Mouse (Mus musculus): ENCODE data around the gene Dach2. TPM values are rescaled to one million over a fixed set of nuclear protein-coding genes. Genes with fewer than 3 reads are reported as not detected.
"Not testable (repeated sequence)": the region's sequence is repeated elsewhere in the genome, so short reads cannot be mapped to it uniquely, and the experiment has no call there.

The Dach2 gene
- polyA plus RNA-seq (2015; fragmentation: Nextera tagmentation; extraction: Ambion mirVana), result 5.2 and 5.5 TPM in 2 replicates

DNA sequence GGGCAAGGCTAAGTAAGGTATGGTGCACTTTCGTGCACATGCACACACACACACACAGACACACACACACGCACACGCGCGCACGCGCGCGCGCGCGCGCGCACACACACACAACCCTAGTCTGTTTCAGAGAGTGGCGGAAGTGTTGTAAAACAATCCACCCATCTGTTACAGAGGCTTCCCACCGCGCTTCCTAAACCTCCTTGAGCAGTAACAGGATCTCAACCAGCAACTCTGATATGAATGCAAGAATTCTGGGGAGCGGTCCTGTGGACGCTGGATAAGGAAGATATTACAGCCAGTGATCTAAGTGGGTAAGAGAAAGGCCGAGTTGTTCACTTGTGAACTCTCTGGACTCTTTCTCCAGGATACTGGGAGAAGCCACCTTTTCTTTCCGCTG lies at the start of gene Dach2:
Dach2 (plus strand) TSS at position 107 of the 400 bp plus-strand sequence.
- H3K4me1 ChIP-seq, result no peaks in the 10 kb centered on the region
- peak within 1 kb of the TSS; percentile 52 for H3K4me3 ChIP-seq
- peak; percentile 29; the same call in 1 of the 2 replicates for ATAC-seq (ENCODE audit: low FRiP score, low read depth)
- no peaks in the 10 kb centered on the region for H3K9me3 ChIP-seq
- peak within 1 kb of the TSS; percentile 70 for H3K4me2 ChIP-seq (replicated peaks)
- H3K36me3 ChIP-seq, result no peaks in the 10 kb centered on the region
- no peaks in the 10 kb centered on the region for H3K27me3 ChIP-seq
- no peak within 1 kb of the TSS; the same call in 1 of the 2 replicates for H3K27ac ChIP-seq
- peak within 1 kb of the TSS; percentile 62 for H3K9ac ChIP-seq
- WGBS, result 20% methylated on average over 21 of the region's 21 CpGs

DNA sequence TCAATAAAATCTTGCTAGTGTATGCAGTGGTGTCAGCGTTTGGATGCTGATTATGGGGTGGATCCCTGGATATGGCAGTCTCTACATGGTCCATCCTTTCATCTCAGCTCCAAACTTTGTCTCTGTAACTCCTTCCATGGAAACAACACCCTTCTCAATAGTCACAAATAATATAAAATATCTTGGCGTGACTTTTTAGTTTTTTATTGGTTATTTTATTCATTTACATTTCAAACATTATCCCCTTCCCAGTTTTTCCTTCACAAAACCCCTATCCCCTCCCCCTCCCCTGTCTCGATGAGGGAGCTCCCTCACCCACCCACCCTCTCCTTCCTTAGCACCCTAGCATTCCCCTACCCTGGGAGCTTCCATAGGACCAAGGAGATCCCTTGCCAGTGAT lies 44.9 kb upstream of the Dach2 start:
- H3K27me3 ChIP-seq; H3K4me1 ChIP-seq; H3K27ac ChIP-seq; H3K36me3 ChIP-seq; H3K4me3 ChIP-seq; ATAC-seq (ENCODE audit: low FRiP score, low read depth); H3K9ac ChIP-seq; H3K4me2 ChIP-seq (replicated peaks); H3K9me3 ChIP-seq: not testable (repeated sequence)
- whole genome bisulfite sequencing, result 76% methylated on average over 2 of the region's 3 CpGs

DNA sequence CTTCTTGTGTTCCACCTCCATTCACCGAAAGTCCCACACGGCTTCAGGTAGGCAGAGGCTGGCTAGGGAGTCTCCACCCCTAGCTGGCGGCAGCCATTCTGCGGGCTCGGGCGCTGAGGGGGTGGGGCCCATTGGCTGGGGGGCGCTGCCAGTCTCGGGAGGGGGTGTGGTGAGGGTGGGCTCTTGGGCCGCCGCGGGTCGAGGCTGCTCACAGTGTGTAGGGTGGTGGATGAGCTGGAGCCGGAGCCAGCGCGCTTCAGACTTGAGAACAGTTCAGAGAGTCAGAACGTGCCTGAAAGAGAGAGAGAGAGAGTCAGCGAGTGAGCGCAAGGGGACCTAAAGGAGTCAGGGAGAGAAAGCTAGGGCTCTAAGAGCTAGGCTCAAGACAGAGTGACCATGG lies 721 bp downstream of the Dach2 start:
- ATAC-seq (ENCODE audit: low FRiP score, low read depth), result peak; percentile 99
- H3K9ac ChIP-seq, result peak overlapping the region; percentile 62
- H3K4me1 ChIP-seq, result no peaks in the 10 kb centered on the region
- H3K36me3 ChIP-seq, result no peaks in the 10 kb centered on the region
- H3K9me3 ChIP-seq, result no peaks in the 10 kb centered on the region
- 9% methylated on average over 18 of the region's 18 CpGs for WGBS
- H3K27ac ChIP-seq, result no peak overlapping the region
- H3K4me3 ChIP-seq, result peak overlapping the region; percentile 52
- peak overlapping the region; percentile 70 for H3K4me2 ChIP-seq (replicated peaks)
- H3K27me3 ChIP-seq, result no peaks in the 10 kb centered on the region

DNA sequence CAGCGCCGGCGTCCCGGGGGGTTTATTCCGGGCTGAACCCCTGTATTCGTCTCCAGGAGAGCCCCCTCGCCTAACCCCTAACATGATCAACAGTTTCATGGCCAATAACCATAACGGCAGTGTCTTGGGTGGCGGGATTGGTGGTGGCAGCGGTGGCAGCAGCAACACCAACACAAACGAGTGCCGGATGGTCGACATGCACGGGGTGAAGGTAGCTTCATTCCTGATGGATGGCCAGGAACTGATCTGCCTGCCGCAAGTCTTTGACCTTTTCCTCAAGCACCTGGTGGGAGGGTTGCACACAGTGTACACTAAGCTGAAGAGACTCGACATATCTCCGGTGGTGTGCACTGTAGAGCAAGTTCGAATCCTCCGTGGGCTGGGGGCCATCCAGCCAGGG lies 1.2 kb downstream of the Dach2 start:
- Histone ChIP-seq H3K36me3 (no peaks in the 10 kb centered on the region), H3K27me3 (no peaks in the 10 kb centered on the region), H3K4me1 (no peaks in the 10 kb centered on the region), H3K4me2 (replicated peaks) (peak overlapping the region; percentile 70), H3K9me3 (no peaks in the 10 kb centered on the region), H3K4me3 (peak overlapping the region; percentile 52), H3K9ac (peak overlapping the region; percentile 62), H3K27ac (no peak overlapping the region)
- WGBS, result 16% methylated on average over 19 of the region's 19 CpGs
- no peak for ATAC-seq (ENCODE audit: low FRiP score, low read depth)

- H3K4me2 ChIP-seq (replicated peaks), result no peak overlapping the region
- no peak overlapping the region for H3K9ac ChIP-seq
- no peaks in the 10 kb centered on the region for H3K9me3 ChIP-seq
- WGBS, result 58% methylated on average over 4 of the region's 4 CpGs
- no peaks in the 10 kb centered on the region for H3K27me3 ChIP-seq
- no peak overlapping the region for H3K4me3 ChIP-seq
- no peak for ATAC-seq (ENCODE audit: low FRiP score, low read depth)
- H3K4me1 ChIP-seq, result no peaks in the 10 kb centered on the region
- H3K36me3 ChIP-seq, result no peaks in the 10 kb centered on the region
- no peak overlapping the region for H3K27ac ChIP-seq
These were observed 7.0 kb downstream of the Dach2 start for GRCm38 (mm10) chrX:113304323-113304722.

DNA sequence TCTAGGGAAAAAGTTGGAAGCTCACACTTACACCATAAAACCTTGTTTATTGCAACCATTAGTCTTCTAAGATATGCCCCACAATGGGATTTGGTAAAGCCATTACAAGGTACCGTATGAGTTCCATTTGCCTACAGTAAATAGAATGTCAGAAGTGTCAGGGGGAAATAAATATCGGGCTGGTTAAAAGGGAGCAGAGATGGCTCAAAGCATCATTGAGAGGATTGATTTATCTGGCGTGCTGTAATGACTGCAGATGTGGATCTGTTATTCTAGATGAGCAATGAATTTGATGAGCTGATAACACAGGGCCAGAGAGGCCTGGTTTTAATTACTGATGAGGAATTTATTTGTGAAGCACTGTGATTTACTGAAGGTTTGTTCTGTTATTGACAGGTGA lies 40.8 kb downstream of the Dach2 start:
- 31% methylated on average over 3 of the region's 3 CpGs for WGBS
- H3K4me3 ChIP-seq, result no peak overlapping the region
- no peaks in the 10 kb centered on the region for H3K36me3 ChIP-seq
- H3K9me3 ChIP-seq, result no peaks in the 10 kb centered on the region
- no peak overlapping the region for H3K9ac ChIP-seq
- no peaks in the 10 kb centered on the region for H3K4me1 ChIP-seq
- no peak for ATAC-seq (ENCODE audit: low FRiP score, low read depth)
- no peak overlapping the region for H3K27ac ChIP-seq
- no peaks in the 10 kb centered on the region for H3K27me3 ChIP-seq
- no peak overlapping the region for H3K4me2 ChIP-seq (replicated peaks)

- ATAC-seq (ENCODE audit: low FRiP score, low read depth), result no peak
- Histone ChIP-seq H3K27me3 (no peaks in the 10 kb centered on the region), H3K4me2 (replicated peaks) (no peak overlapping the region), H3K4me1 (no peaks in the 10 kb centered on the region), H3K4me3 (no peak overlapping the region), H3K9ac (no peak overlapping the region), H3K36me3 (no peaks in the 10 kb centered on the region), H3K27ac (no peak overlapping the region), H3K9me3 (no peaks in the 10 kb centered on the region)
- 23% methylated on average over 3 of the region's 3 CpGs for WGBS
These were observed 97.1 kb downstream of the Dach2 start for GRCm38 (mm10) chrX:113394417-113394816.

DNA sequence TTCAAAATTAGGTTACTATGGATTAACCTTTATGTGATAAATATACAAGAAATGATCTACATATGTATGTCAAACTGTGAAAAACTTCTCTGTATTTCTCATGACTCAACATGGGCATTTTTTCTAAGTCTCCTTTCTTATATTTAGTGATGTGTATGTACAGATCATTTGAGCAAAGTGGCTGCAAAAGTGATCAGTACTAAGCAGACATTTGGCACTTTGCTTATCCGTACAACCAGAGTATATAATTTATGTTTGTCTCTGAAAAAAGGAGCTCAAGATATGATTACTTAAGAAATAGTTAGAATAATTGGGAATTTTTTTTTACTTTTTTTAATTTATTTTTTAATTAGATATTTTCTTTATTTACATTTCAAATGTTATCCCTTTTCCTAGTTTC lies 111.4 kb downstream of the Dach2 start:
- WGBS, result 81% methylated on average over 1 of the region's 1 CpGs
- no peaks in the 10 kb centered on the region for H3K27me3 ChIP-seq
- H3K4me2 ChIP-seq (replicated peaks), result no peak overlapping the region
- no peak overlapping the region for H3K4me3 ChIP-seq
- H3K9ac ChIP-seq, result no peak overlapping the region
- H3K9me3 ChIP-seq, result no peaks in the 10 kb centered on the region
- no peak overlapping the region for H3K27ac ChIP-seq
- no peaks in the 10 kb centered on the region for H3K36me3 ChIP-seq
- no peaks in the 10 kb centered on the region for H3K4me1 ChIP-seq
- no peak for ATAC-seq (ENCODE audit: low FRiP score, low read depth)

DNA sequence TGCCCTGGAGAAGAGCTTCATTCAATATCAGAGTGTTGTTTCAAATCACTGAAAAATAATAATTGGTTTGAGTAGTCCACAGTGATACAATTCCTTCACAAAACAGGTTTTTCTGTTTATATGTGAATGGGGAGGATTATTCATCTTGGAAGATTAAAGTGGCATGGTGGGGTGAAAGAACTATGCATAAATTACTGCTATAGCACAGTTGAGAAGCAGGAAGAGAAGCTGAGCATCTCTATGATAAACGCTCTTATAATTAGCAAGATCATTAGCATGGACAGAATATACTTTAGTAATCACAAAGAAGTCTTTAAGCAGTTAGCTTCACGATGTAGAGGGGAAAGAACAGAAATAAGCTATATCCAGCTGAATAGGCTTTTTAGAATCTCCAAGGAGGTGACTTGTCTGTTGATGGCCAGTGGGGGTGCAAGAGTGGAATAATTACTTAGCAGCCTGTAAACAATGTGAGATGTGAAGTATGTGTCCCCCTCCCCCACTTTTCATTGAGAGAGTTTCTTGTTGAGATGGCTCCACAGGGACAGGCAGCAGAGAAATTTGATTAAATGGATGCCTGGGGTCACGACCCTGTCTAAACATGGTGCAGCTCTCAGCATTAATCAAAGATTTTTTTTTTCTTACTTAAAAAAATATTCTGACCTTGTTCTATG lies 124.3 kb downstream of the Dach2 start:
- Histone ChIP-seq H3K4me3 (no peak overlapping the region), H3K9ac (no peak overlapping the region), H3K27ac (no peak overlapping the region), H3K9me3 (no peaks in the 10 kb centered on the region), H3K4me1 (no peaks in the 10 kb centered on the region), H3K4me2 (replicated peaks) (no peak overlapping the region), H3K27me3 (no peaks in the 10 kb centered on the region), H3K36me3 (no peaks in the 10 kb centered on the region)
- ATAC-seq (ENCODE audit: low FRiP score, low read depth), result no peak
- 56% methylated on average over 3 of the region's 3 CpGs for WGBS

DNA sequence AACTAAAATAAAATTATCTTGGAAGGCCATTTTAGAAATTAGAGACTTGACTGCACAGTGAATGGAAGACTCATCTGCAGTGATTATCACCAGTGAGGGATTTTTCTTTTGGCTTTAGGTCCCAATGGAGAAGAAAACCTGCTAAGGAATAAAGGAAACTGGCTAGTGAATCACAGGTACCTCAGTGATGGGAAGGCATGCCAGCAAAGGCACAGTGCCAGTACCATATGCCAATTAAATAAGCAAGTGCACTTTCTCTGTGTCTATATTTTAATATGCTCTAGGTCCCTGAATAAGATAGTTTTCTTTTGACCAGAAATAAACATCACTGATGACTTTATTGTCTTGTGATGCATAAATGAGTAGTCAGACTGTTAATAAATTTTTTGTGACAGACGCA lies 184.8 kb downstream of the Dach2 start:
- no peaks in the 10 kb centered on the region for H3K4me1 ChIP-seq
- H3K9ac ChIP-seq, result no peak overlapping the region
- H3K4me2 ChIP-seq (replicated peaks), result no peak overlapping the region
- 91% methylated on average over 1 of the region's 1 CpGs for WGBS
- no peak for ATAC-seq (ENCODE audit: low FRiP score, low read depth)
- no peak overlapping the region for H3K27ac ChIP-seq
- no peaks in the 10 kb centered on the region for H3K9me3 ChIP-seq
- no peaks in the 10 kb centered on the region for H3K27me3 ChIP-seq
- no peaks in the 10 kb centered on the region for H3K36me3 ChIP-seq
- H3K4me3 ChIP-seq, result no peak overlapping the region

DNA sequence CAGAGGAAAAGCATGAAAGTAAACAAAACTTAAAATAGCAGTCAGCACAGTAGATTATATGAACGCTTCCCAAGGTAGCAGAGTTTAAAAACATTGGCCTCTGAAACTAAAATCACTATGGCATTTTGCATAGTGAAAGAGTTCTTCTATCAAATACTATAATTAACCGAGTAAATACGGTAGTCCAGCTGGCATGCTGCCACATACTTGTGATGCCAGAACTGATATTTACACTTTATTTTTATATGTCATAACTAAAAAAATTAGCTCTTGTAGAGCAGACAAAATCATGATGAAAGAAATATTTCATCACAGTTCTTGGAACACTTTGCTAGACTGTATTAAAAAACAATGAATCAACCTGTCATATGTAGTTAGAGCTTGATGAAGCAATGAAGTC lies 247.8 kb downstream of the Dach2 start:
- H3K27ac ChIP-seq, result no peak overlapping the region
- no peak for ATAC-seq (ENCODE audit: low FRiP score, low read depth)
- no peaks in the 10 kb centered on the region for H3K9me3 ChIP-seq
- H3K4me2 ChIP-seq (replicated peaks), result no peak overlapping the region
- H3K9ac ChIP-seq, result no peak overlapping the region
- no peaks in the 10 kb centered on the region for H3K27me3 ChIP-seq
- no peaks in the 10 kb centered on the region for H3K36me3 ChIP-seq
- 66% methylated on average over 3 of the region's 3 CpGs for WGBS
- no peaks in the 10 kb centered on the region for H3K4me1 ChIP-seq
- no peak overlapping the region for H3K4me3 ChIP-seq

- H3K36me3 ChIP-seq, result no peaks in the 10 kb centered on the region
- H3K9ac ChIP-seq, result no peak overlapping the region
- no peaks in the 10 kb centered on the region for H3K4me1 ChIP-seq
- no peak for ATAC-seq (ENCODE audit: low FRiP score, low read depth)
- no peak overlapping the region for H3K27ac ChIP-seq
- no peak overlapping the region for H3K4me2 ChIP-seq (replicated peaks)
- H3K9me3 ChIP-seq, result no peaks in the 10 kb centered on the region
- H3K4me3 ChIP-seq, result no peak overlapping the region
- 82% methylated on average over 2 of the region's 2 CpGs for WGBS
- no peaks in the 10 kb centered on the region for H3K27me3 ChIP-seq
These were observed 266.6 kb downstream of the Dach2 start for GRCm38 (mm10) chrX:113563897-113564296.

- H3K36me3 ChIP-seq, result no peaks in the 10 kb centered on the region
- no peak for ATAC-seq (ENCODE audit: low FRiP score, low read depth)
These were observed 368.8 kb downstream of the Dach2 start for GRCm38 (mm10) chrX:113666069-113666468.

More at GRCm38 (mm10) chrX:113666069-113666468, 368.8 kb downstream of the Dach2 start:
- no peak overlapping the region for H3K4me2 ChIP-seq (replicated peaks)
- no peaks in the 10 kb centered on the region for H3K9me3 ChIP-seq
- no peaks in the 10 kb centered on the region for H3K4me1 ChIP-seq
- no peak overlapping the region for H3K4me3 ChIP-seq
- no peak overlapping the region for H3K27ac ChIP-seq
- no peak overlapping the region for H3K9ac ChIP-seq
- H3K27me3 ChIP-seq, result no peaks in the 10 kb centered on the region

Data from limb, embryonic 13.5 days (tissue).